Mouse (Mus musculus) liver, embryonic 14.5 days (tissue): ENCODE results near the gene Dglucy.

Experiments used
- CTCF ChIP-seq: IDR thresholded peaks from 2 replicates; pipeline ENCODE4 v1.5.1; 2016; ENCODE audit warnings: antibody characterized with exemption, low read depth, control low read depth
- EP300 ChIP-seq: IDR thresholded peaks from 2 replicates; pipeline ENCODE4 v1.6.1; 2016; ENCODE audit warnings: antibody characterized with exemption, low read depth

DNA sequence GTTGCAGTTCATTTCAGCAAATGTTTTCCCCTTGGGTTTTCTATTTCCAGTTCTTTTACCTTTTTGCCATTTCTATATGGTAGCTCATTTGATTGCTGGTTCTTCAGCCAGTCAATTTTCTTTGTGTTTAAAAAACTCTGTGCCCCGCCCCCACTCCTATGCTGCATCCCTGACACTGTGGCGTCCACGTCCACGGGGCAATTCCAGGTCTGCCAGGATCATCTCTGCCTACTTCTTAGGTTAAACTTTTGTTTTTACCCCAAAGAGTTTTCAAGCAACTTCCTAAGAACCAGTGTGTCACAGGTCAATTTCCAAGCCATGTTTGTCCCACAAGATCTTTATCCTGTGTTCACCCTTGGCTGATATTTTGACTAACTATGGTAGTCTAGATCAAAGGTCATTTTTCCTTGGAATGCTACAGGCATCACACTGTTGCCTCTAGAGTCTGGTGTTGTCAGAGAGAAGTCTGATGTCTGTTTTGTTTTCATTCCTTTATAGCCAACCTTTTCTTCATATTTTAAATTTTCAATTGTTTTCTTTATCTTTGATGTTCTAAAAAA is 39.8 kb upstream of the Dglucy start:
- TF ChIP-seq EP300 (no peak), CTCF (no peak)
